Mouse (Mus musculus) ES-Bruce4 (cell line): Measurements from ENCODE around the gene Ip6k2.

Experiments
- CTCF ChIP-seq: IDR thresholded peaks from one replicate; pipeline ENCODE4 v1.8.1; 2011; ENCODE audit warnings: low read depth, low read length
- EP300 ChIP-seq: IDR thresholded peaks from 2 replicates; pipeline ENCODE4 v1.6.1; 2011; ENCODE audit warnings: low read depth, low read length; ENCODE audit not compliant: insufficient read depth
- POLR2A ChIP-seq: IDR thresholded peaks from one replicate; pipeline ENCODE4 v1.8.1; 2011; ENCODE audit warnings: low read length; ENCODE audit not compliant: insufficient read depth

GRCm38 (mm10) chr9:108847374-108847773, 63.8 kb downstream of the Ip6k2 start:
- TF ChIP-seq POLR2A: no peak
- TF ChIP-seq CTCF: no peak
- TF ChIP-seq EP300: peak; percentile 35; the same call in 1 of the 2 replicates
